Mouse (Mus musculus): ENCODE measurements around the gene Adamts9. TPM values are rescaled to one million over a fixed set of nuclear protein-coding genes. Genes with fewer than 3 reads are reported as not detected.

Gene Adamts9
- 1 to 10 TPM; 4.9 TPM for total RNA-seq (2021)
- long read RNA-seq, experiment 1, partial matches to known transcripts = 0 of 1 reads
- long read RNA-seq, experiment 1, other reads (novel, unspliced or antisense) = 1 of 1 reads
- long read RNA-seq, experiment 2, partial matches to known transcripts = 2 of 2 reads
- long read RNA-seq, experiment 2, other reads (novel, unspliced or antisense) = 0 of 2 reads

DNA sequence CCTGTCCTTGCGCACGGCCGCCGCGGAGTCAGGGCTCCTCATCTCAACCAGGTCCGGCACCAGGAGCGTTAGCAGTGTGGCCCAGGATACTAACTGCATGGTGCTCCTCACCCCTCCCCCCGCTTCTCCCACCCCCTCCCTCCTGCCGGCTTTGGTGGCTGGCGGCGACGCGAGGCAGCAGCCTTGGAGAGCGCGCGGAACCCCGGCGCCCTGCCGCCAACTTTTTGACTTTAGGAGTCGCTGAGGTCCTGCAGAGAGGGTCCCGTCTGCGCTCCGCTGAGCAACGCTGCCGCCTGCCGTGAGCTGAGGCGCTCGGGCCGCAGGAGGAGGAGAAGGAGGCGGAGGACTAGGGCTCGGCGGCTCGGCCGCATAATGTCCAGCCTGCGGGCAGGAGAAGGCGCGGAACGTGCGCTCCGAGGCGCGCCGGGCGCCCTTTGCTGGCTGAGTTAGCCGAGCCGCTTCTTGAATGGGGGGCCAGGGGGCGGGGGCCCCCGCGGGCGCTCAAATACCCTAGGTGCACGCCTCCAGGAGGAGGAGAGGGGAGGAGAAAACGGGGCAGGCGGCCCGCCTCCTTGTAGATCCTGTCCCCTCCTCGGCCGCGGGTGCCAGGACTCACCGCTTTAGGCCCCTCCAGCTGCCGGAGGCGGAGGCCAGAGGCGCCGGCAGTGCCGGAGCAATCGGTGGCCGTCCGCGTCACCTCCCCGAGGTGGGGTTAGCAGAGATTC, at the start of gene Adamts9:
Adamts9 (minus strand) TSS at position 436 of the 725 bp plus-strand sequence.
- intact Hi-C loops (cut with DNase I) = loop anchor here (2.0 to 10.0 kb wide), 2 partner anchors 156 to 502 kb away; no protein-coding TSS in a partner anchor

GRCm38 (mm10) chr6:92991616-92992015, 48.3 kb upstream of the Adamts9 start:
- intact Hi-C loops (cut with DNase I) = no loop called here
- no peak for DNase-seq (ENCODE audit: low spot score in 2 of 2)

More for the DNA sequence above, at the start of gene Adamts9:
- DNase-seq (ENCODE audit: low spot score in 2 of 2) = peak in 1 of 2 experiments; percentile 42

DNA sequence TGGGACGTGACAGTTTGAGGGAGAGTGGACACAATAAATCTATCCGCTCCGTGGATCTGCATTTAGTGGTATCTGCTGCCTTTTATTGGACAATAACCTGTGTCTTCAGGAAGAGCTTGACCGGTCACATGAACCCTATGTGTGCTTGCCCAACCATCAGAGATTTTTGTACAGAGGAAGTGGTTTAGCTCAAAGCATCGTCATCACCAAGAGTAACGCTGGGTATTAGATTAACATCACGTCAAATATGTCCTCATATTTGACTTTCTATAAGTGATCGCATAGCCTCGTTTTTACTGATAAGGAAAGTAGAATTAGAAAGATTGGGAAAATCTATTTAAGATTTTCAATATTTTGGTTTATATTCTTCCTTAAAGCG, 45.3 kb upstream of the Adamts9 start:
- DNase-seq (ENCODE audit: low spot score in 2 of 2) = no peak
- intact Hi-C loops (cut with DNase I) = no loop called here

GRCm38 (mm10) chr6:92987846-92988619, 44.7 kb upstream of the Adamts9 start:
- peak in 1 of 2 experiments; percentile 8 for DNase-seq (ENCODE audit: low spot score in 2 of 2)
- intact Hi-C loops (cut with DNase I) = no loop called here

DNA sequence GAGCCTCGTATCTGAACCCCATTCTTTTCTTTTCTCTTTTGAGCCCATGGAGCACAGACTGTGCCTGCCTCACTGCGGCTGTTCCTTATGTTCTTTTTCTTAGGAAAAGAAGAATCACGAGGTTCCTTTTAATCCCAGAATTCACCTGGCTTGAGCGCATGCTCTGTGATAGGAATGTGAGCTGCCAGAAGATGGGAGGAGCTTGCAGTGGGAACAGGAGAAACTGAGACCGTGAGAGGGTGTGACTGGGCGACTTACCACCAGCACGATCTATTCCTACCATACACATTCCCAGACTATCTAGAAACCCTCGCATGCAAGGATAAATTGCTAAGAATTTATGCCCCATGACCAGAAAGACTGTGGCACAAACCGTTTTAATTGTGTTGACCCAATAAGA, 44.1 kb upstream of the Adamts9 start:
- intact Hi-C loops (cut with DNase I) = no loop called here
- DNase-seq (ENCODE audit: low spot score in 2 of 2) = no peak

- no peak for DNase-seq (ENCODE audit: low spot score in 2 of 2)
- intact Hi-C loops (cut with DNase I) = no loop called here
Measured at GRCm38 (mm10) chr6:92983421-92983820, 40.1 kb upstream of the Adamts9 start.

GRCm38 (mm10) chr6:92981451-92982186, 38.3 kb upstream of the Adamts9 start:
- intact Hi-C loops (cut with DNase I) = no loop called here
- DNase-seq (ENCODE audit: low spot score in 2 of 2) = no peak

- no peak for DNase-seq (ENCODE audit: low spot score in 2 of 2)
- intact Hi-C loops (cut with DNase I) = no loop called here
Measured at GRCm38 (mm10) chr6:92973340-92973739, 30.0 kb upstream of the Adamts9 start.

GRCm38 (mm10) chr6:92968718-92969117, 25.4 kb upstream of the Adamts9 start:
- no peak for DNase-seq (ENCODE audit: low spot score in 2 of 2)
- intact Hi-C loops (cut with DNase I) = no loop called here

GRCm38 (mm10) chr6:92968216-92968615, 24.9 kb upstream of the Adamts9 start:
- DNase-seq (ENCODE audit: low spot score in 2 of 2) = no peak
- intact Hi-C loops (cut with DNase I) = no loop called here

- intact Hi-C loops (cut with DNase I) = no loop called here
- no peak for DNase-seq (ENCODE audit: low spot score in 2 of 2)
Measured at GRCm38 (mm10) chr6:92962966-92963365, 19.7 kb upstream of the Adamts9 start.

DNA sequence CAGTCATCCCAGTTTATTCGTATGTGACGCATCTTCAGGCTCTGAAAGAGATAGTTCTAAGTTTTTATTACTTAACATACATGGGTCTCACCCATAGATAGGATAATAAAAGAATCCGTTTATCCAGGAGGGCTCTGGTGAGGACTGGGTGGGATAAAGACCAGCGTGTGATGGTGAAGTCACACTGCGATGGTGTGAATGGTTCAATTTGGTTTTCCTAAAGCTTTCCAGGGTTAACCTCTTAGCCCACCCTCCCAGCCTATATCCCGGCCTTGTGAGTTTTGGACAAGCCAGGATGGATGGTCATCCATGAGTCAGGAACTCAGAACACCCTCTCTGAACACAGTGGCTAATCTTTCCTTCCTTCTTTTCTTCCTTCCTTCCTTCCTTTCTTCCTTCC, 17.7 kb upstream of the Adamts9 start:
- intact Hi-C loops (cut with DNase I) = no loop called here
- DNase-seq (ENCODE audit: low spot score in 2 of 2) = no peak

- no peak for DNase-seq (ENCODE audit: low spot score in 2 of 2)
- intact Hi-C loops (cut with DNase I) = no loop called here
Measured at GRCm38 (mm10) chr6:92959416-92959815, 16.1 kb upstream of the Adamts9 start.

GRCm38 (mm10) chr6:92947337-92948042, 4.2 kb upstream of the Adamts9 start:
- intact Hi-C loops (cut with DNase I) = loop anchor here (10.0 kb wide), 1 partner anchor 497 kb away; no protein-coding TSS in a partner anchor
- no peak for DNase-seq (ENCODE audit: low spot score in 2 of 2)

GRCm38 (mm10) chr6:92944711-92945110, 1.4 kb upstream of the Adamts9 start:
- intact Hi-C loops (cut with DNase I) = loop anchor here (10.0 kb wide), 1 partner anchor 500 kb away; no protein-coding TSS in a partner anchor
- no peak for DNase-seq (ENCODE audit: low spot score in 2 of 2)

DNA sequence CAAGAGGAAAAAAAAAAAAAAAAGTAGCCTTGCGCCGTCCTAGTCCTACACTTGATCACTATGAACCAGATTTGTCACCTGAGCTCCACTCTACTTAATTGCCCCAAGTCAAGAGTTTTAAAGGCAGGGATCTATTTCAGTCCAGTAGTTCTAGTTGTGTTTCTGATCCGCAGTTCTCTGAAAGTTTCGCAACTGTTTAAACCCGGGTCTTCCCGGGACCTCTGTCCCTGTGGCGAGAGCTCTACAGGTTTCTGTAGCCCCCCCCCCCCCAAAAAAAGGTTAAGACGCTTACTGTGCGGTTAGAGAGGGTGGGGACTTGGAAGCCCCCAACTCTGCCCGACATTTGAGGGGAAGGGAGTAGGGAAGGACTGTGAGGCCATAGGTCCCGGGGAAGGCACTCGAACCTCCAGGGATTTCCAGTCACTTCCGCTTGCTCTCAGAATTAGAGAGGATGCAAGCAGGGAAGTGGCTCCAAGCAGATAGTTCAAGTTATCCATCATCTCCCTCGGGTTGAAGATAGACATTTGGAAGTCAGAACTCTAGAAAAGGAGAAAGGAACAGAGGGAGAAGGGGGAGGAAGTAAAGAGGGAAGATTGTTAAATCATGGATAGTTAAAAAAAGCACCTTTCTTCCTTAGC, 875 bp upstream of the Adamts9 start:
- no peak for DNase-seq (ENCODE audit: low spot score in 2 of 2)
- intact Hi-C loops (cut with DNase I) = loop anchor here (10.0 kb wide), 1 partner anchor 501 kb away; no protein-coding TSS in a partner anchor

- intact Hi-C loops (cut with DNase I) = loop anchor here (2.0 to 10.0 kb wide), 2 partner anchors 155 to 503 kb away; no protein-coding TSS in a partner anchor
- no peak for DNase-seq (ENCODE audit: low spot score in 2 of 2)
Measured at GRCm38 (mm10) chr6:92941756-92942420, 1.4 kb downstream of the Adamts9 start.

DNA sequence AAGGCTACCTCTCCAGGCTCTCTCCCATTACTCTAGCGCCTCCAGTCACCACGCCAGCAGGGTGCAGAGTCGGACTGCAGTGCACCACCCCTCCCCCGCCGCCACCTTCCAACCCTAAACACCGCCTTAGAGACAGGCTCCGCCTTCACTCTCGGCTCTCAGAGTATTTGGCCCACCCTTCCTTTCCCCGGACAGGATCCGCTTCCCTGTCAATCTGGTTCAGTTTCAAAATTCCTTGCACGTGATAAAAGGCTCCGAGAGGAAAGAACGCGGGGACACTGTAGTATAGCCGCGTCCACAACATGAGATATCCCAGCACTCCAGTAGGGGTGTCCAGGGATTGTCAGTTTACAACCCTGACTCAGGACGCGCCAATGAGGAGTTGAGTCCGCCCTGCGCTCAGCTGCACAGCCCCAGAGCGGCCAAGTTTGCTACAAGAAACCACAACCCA, 2.0 kb downstream of the Adamts9 start:
- intact Hi-C loops (cut with DNase I) = loop anchor here (10.0 kb wide), 1 partner anchor 503 kb away; no protein-coding TSS in a partner anchor
- DNase-seq (ENCODE audit: low spot score in 2 of 2) = peak; percentile 66 to 67
